In genomic region chrX:136171189-136172117, GRCm38 (mm10) we compare ENCODE assay signal across 7 mouse cellular contexts. TPM values are rescaled to one million over a fixed set of nuclear protein-coding genes. Genes with fewer than 3 reads are reported as not detected.
DNase-seq lines count a peak whose midpoint lies in the region; ATAC-seq and TF ChIP-seq lines count a peak whose summit lies in the region.

No protein-coding gene starts in this region.

- no peaks in the 10 kb centered on the region for H3K4me1 ChIP-seq in cortical plate, adult 2 months (ENCODE audit: control insufficient read depth, insufficient read depth, low read length)
- H3K4me1 ChIP-seq in hindbrain, embryonic 15.5 days (replicated peaks): peaks cover 5% of the 10 kb centered on the region

- H3K4me3 ChIP-seq in cortical plate, adult 2 months (ENCODE audit: insufficient read depth, low read length): peak overlapping the region; percentile 78
- peak overlapping the region; percentile 57 for H3K4me3 ChIP-seq in hindbrain, embryonic 15.5 days

- peak overlapping the region; percentile 67 for H3K9ac ChIP-seq in hindbrain, embryonic 15.5 days

- H3K36me3 ChIP-seq in hindbrain, embryonic 15.5 days: no peaks in the 10 kb centered on the region

- DNase-seq in adrenal gland, postnatal 10 days: peak; percentile 69
- DNase-seq in gastrocnemius, adult 18-20 months (ENCODE audit: low spot score): peak; percentile 34
- DNase-seq in left cerebral cortex, adult 11 months (ENCODE audit: low spot score): peak; percentile 28
- DNase-seq in lung, postnatal 14 days: peak; percentile 41
- peak; percentile 54 for DNase-seq in right cerebral cortex, adult 18-20 months

- no peak for TF ChIP-seq POLR2A in cortical plate, adult 2 months (IDR thresholded peaks at IDR 0.05; ENCODE audit: extremely low read depth, insufficient read depth, low read length)

- H3K27ac ChIP-seq in cortical plate, adult 2 months (ENCODE audit: insufficient read depth, low read length): peak overlapping the region; percentile 64
- peak overlapping the region; percentile 84 for H3K27ac ChIP-seq in hindbrain, embryonic 15.5 days (replicated peaks)

- peak; percentile 78 for ATAC-seq in hindbrain, embryonic 15.5 days (ENCODE audit: low FRiP score, low read depth)

- H3K27me3 ChIP-seq in hindbrain, embryonic 15.5 days: no peaks in the 10 kb centered on the region

- WGBS in hindbrain, embryonic 15.5 days: 19% methylated on average over 24 of the region's 24 CpGs

- no peak for TF ChIP-seq CTCF in cortical plate, adult 2 months (IDR thresholded peaks at IDR 0.05; ENCODE audit: extremely low read depth, insufficient read depth, low read length)

- peak overlapping the region; percentile 58 for H3K4me2 ChIP-seq in hindbrain, embryonic 15.5 days

- no peaks in the 10 kb centered on the region for H3K9me3 ChIP-seq in hindbrain, embryonic 15.5 days

RNA-seq across cellular contexts. Expression of gene Tceal8, which starts 0.7 kb away (rescaled TPM):
- total RNA-seq in adrenal gland, postnatal 10 days (2021): 10 to 100 TPM; 43.3 to 53.2 TPM
- polyA plus RNA-seq in cortical plate, adult 2 months (2012; rRNA removed): 63.0 and 64.1 TPM in 2 replicates
- 10 to 100 TPM in 1 of 2 experiments, 1 to 10 TPM in 1; 3.7 to 10.3 TPM for total RNA-seq in gastrocnemius, adult 18-20 months (2021)
- polyA plus RNA-seq in hindbrain, embryonic 15.5 days (2015; fragmentation: Nextera tagmentation; extraction: Ambion mirVana): 119 and 125 TPM in 2 replicates

RNA-seq across cellular contexts. Expression of gene Tceal5, which starts 32.2 kb away (rescaled TPM):
- total RNA-seq in adrenal gland, postnatal 10 days (2021): 1 to 10 TPM; 3.3 to 7.3 TPM
- 162 and 186 TPM in 2 replicates for polyA plus RNA-seq in cortical plate, adult 2 months (2012; rRNA removed)
- 10 to 100 TPM; 24.1 to 39.5 TPM for total RNA-seq in gastrocnemius, adult 18-20 months (2021)
- 35.3 and 37.8 TPM in 2 replicates for polyA plus RNA-seq in hindbrain, embryonic 15.5 days (2015; fragmentation: Nextera tagmentation; extraction: Ambion mirVana)

RNA-seq across cellular contexts. Expression of gene Bex4, which starts 32.7 kb away (rescaled TPM):
- total RNA-seq in adrenal gland, postnatal 10 days (2021): 10 to 100 TPM; 12.1 to 13.5 TPM
- 22.9 and 23.4 TPM in 2 replicates for polyA plus RNA-seq in cortical plate, adult 2 months (2012; rRNA removed)
- total RNA-seq in gastrocnemius, adult 18-20 months (2021): not detected
- 142 and 146 TPM in 2 replicates for polyA plus RNA-seq in hindbrain, embryonic 15.5 days (2015; fragmentation: Nextera tagmentation; extraction: Ambion mirVana)

RNA-seq across cellular contexts. Expression of gene Tceal7, which starts 43.1 kb away (rescaled TPM):
- total RNA-seq in adrenal gland, postnatal 10 days (2021): 10 to 100 TPM; 14.9 to 27.1 TPM
- 1.4 and 1.7 TPM in 2 replicates for polyA plus RNA-seq in cortical plate, adult 2 months (2012; rRNA removed)
- 10 to 100 TPM; 24.1 to 40.7 TPM for total RNA-seq in gastrocnemius, adult 18-20 months (2021)
- polyA plus RNA-seq in hindbrain, embryonic 15.5 days (2015; fragmentation: Nextera tagmentation; extraction: Ambion mirVana): 2.7 and 4.1 TPM in 2 replicates

RNA-seq across cellular contexts. Expression of gene Bex1, which starts 43.9 kb away (rescaled TPM):
- total RNA-seq in adrenal gland, postnatal 10 days (2021): 10 to 100 TPM; 15.1 to 17.5 TPM
- 88.0 and 94.0 TPM in 2 replicates for polyA plus RNA-seq in cortical plate, adult 2 months (2012; rRNA removed)
- 10 to 100 TPM in 1 of 2 experiments, 1 to 10 TPM in 1; 8.6 to 43.9 TPM for total RNA-seq in gastrocnemius, adult 18-20 months (2021)
- polyA plus RNA-seq in hindbrain, embryonic 15.5 days (2015; fragmentation: Nextera tagmentation; extraction: Ambion mirVana): 259 and 270 TPM in 2 replicates

Comparison
In these comparisons a context has a peak if more than half of its experiments do, and no peak if none do; other contexts are left out.
1. Peak in every context shown above with its lines: DNase-seq, ATAC-seq, H3K4me3 ChIP-seq and H3K27ac ChIP-seq.
2. RNA of gene Bex4, which starts 32.7 kb away (total RNA-seq): 12.1 to 13.5 TPM in adrenal gland, postnatal 10 days; not detected in gastrocnemius, adult 18-20 months; every median in the first group is over 10 times any median in the second.